Mouse (Mus musculus): Measurements from ENCODE around the gene Vsx2.

DNA sequence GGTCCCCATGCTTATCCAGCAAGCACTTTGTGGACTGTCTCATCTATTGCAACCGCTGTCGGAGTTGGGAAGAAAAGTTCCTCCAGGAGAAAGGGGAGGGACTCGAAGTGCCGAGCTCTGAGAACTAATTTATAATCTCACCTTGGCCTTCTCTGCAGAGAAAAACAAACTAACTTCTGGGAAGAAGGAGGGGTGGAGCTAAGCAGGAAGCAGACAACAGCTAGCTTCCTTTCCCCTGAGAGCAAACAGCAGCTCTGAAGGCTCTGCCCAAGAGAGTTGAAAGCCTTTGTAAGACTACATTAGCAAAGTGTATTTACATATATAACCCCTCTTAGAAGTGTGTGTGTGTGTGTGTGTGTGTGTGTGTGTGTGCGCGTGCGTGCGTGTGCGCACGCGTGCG lies 44.1 kb upstream of the Vsx2 start:
- TF ChIP-seq CTCF (IDR thresholded peaks at IDR 0.05; ENCODE audit: borderline replicate concordance, extremely low read depth, insufficient read depth, insufficient read length) (no peak), POLR2A (IDR thresholded peaks at IDR 0.05; ENCODE audit: borderline replicate concordance, extremely low read depth, insufficient read depth, insufficient read length, poor library complexity, severe bottlenecking) (no peak)

Data from brain, embryonic 14.5 days (tissue).